Mouse (Mus musculus): ENCODE measurements around the gene Tmem199. TPM values are rescaled to one million over a fixed set of nuclear protein-coding genes. Genes with fewer than 3 reads are reported as not detected.

The Tmem199 gene
- polyA plus RNA-seq, 1 experiment from 2014 or later, result 86.7 TPM

GRCm38 (mm10) chr11:78467515-78467914, 44.5 kb downstream of the Tmem199 start:
- WGBS, result 88% methylated on average over 7 of the region's 7 CpGs
- Histone ChIP-seq H3K4me3 (no peak overlapping the region), H3K36me3 (no peaks in the 10 kb centered on the region; the same call in 1 of the 2 replicates), H3K4me2 (replicated peaks) (no peak overlapping the region), H3K27me3 (no peaks in the 10 kb centered on the region), H3K9ac (replicated peaks) (no peak overlapping the region), H3K9me3 (no peaks in the 10 kb centered on the region), H3K4me1 (peaks cover 17% of the 10 kb centered on the region), H3K27ac (replicated peaks) (no peak overlapping the region)
- no peak for ATAC-seq (replicated peaks)

- no peaks in the 10 kb centered on the region for H3K27me3 ChIP-seq
- peaks cover 17% of the 10 kb centered on the region for H3K4me1 ChIP-seq
- H3K9ac ChIP-seq (replicated peaks), result peak overlapping the region; percentile 72; the same call in 1 of the 2 replicates
- peak; percentile 29; the same call in 1 of the 2 replicates for ATAC-seq (replicated peaks)
- peak overlapping the region; percentile 72 for H3K4me3 ChIP-seq
- no peaks in the 10 kb centered on the region; the same call in 1 of the 2 replicates for H3K36me3 ChIP-seq
- H3K4me2 ChIP-seq (replicated peaks), result peak overlapping the region; percentile 82
- WGBS, result 43% methylated on average over 23 of the region's 23 CpGs
- H3K9me3 ChIP-seq, result no peaks in the 10 kb centered on the region
- peak overlapping the region; percentile 84 for H3K27ac ChIP-seq (replicated peaks)
These were observed 45.6 kb downstream of the Tmem199 start for GRCm38 (mm10) chr11:78466242-78466912.

DNA sequence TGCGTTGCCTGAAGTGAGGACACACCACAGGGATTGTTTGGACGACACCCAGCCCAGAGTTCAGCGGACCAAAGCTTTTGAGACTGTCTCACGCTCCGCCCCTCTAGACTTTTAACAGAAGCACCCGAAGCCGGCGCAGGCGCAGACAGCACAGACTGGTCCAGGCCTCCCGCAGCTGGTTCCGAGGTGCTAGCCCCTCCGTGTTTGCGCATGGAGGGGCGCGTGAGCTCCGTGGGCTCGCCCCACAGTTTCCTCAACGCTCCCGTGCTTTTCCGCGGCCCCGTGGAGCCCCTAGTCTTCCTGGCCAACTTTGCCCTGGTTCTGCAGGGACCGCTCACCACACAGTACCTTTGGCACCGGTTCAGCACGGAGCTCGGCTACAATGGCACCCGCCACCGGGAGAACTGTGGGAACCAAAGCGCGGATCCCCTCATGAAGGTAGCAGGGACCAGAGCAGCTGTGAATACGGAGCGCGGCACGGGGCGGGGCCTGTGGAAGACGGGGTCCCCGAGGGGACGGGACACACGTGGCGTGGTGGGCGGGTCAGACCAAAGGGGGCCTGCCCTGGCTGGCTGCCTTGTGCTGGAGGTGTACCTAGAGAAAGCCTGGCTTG, 46.3 kb downstream of the Tmem199 start, which contains the start of gene Slc46a1:
Slc46a1 (plus strand) TSS at position 130 of the 613 bp plus-strand sequence.
- WGBS, result under 1% methylated on average over 41 of the region's 41 CpGs
- no peaks in the 10 kb centered on the region for H3K9me3 ChIP-seq
- H3K4me3 ChIP-seq, result peak within 1 kb of the TSS; percentile 72
- peaks cover 17% of the 10 kb centered on the region for H3K4me1 ChIP-seq
- peak within 1 kb of the TSS; percentile 82 for H3K4me2 ChIP-seq (replicated peaks)
- H3K36me3 ChIP-seq, result no peaks in the 10 kb centered on the region
- peak within 1 kb of the TSS; percentile 72 for H3K9ac ChIP-seq (replicated peaks)
- peak within 1 kb of the TSS; percentile 84 for H3K27ac ChIP-seq (replicated peaks)
- ATAC-seq (replicated peaks), result peak; percentile 95
- H3K27me3 ChIP-seq, result no peaks in the 10 kb centered on the region

DNA sequence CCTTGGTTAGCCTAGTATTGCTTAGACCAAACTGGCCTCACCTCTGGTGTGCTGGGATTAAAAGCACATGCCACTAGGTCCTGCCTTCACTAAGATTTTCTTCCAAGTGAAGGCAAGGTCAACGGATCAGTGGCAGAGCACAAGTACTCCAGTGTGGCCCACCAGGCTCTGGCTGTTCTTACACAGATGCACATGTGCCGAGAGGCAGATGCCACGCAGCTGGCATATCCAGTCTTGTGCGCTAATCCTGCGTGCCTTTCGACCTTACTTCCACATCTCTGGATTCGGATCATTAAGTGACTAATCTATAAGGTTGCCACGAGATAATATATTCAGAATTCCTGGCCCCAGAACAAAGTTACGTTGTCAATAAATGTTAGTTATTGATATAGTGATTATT, 46.9 kb downstream of the Tmem199 start:
- Histone ChIP-seq H3K27ac (replicated peaks) (0 out of 2 replicates have a peak overlapping the region, but pooled peaks have one; percentile 84), H3K9me3 (no peaks in the 10 kb centered on the region), H3K27me3 (no peaks in the 10 kb centered on the region), H3K4me1 (peaks cover 17% of the 10 kb centered on the region), H3K9ac (replicated peaks) (no peak overlapping the region), H3K36me3 (no peaks in the 10 kb centered on the region), H3K4me2 (replicated peaks) (peak overlapping the region; percentile 82), H3K4me3 (peak overlapping the region; percentile 72)
- ATAC-seq (replicated peaks), result no peak
- WGBS, result 30% methylated on average over 9 of the region's 9 CpGs

- H3K9me3 ChIP-seq, result no peaks in the 10 kb centered on the region
- WGBS, result 66% methylated on average over 13 of the region's 13 CpGs
- H3K4me3 ChIP-seq, result no peak overlapping the region
- no peak overlapping the region for H3K27ac ChIP-seq (replicated peaks)
- no peak overlapping the region for H3K9ac ChIP-seq (replicated peaks)
- no peaks in the 10 kb centered on the region for H3K36me3 ChIP-seq
- no peak for ATAC-seq (replicated peaks)
- peaks cover 17% of the 10 kb centered on the region for H3K4me1 ChIP-seq
- H3K27me3 ChIP-seq, result no peaks in the 10 kb centered on the region
- no peak overlapping the region for H3K4me2 ChIP-seq (replicated peaks)
These were observed 48.5 kb downstream of the Tmem199 start for GRCm38 (mm10) chr11:78463286-78464036.

GRCm38 (mm10) chr11:78462669-78463068, 49.3 kb downstream of the Tmem199 start:
- no peak for ATAC-seq (replicated peaks)
- H3K4me1 ChIP-seq, result peaks cover 17% of the 10 kb centered on the region
- H3K36me3 ChIP-seq, result no peaks in the 10 kb centered on the region
- H3K9me3 ChIP-seq, result no peaks in the 10 kb centered on the region
- H3K27ac ChIP-seq (replicated peaks), result no peak overlapping the region
- no peak overlapping the region for H3K4me3 ChIP-seq
- H3K27me3 ChIP-seq, result no peaks in the 10 kb centered on the region
- 75% methylated on average over 5 of the region's 5 CpGs for WGBS
- H3K4me2 ChIP-seq (replicated peaks), result no peak overlapping the region
- H3K9ac ChIP-seq (replicated peaks), result no peak overlapping the region

DNA sequence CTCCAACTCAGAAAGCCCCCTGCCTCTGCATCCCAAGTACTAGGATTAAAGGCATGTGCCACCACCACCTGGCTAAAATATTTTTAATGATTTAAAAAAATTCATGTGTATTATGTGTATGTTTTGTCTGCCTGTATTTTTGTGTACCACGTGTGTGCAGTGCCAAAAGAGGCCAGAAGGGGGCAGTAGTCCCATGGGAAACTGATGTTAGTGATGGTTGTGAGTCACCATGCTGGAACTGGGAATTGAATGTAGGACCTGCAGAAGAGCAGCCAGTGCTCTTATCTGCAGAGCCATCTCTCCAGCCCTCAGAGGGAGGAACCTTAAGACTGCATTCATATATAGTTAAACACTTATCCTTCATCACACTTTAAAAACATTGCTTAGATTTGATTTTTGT, 50.1 kb downstream of the Tmem199 start:
- Histone ChIP-seq H3K4me1 (peaks cover 17% of the 10 kb centered on the region), H3K9ac (replicated peaks) (no peak overlapping the region), H3K4me3 (no peak overlapping the region), H3K9me3 (no peaks in the 10 kb centered on the region), H3K4me2 (replicated peaks) (no peak overlapping the region), H3K27ac (replicated peaks) (no peak overlapping the region), H3K27me3 (no peaks in the 10 kb centered on the region), H3K36me3 (no peaks in the 10 kb centered on the region)
- WGBS, result 76% methylated on average over 1 of the region's 1 CpGs
- no peak for ATAC-seq (replicated peaks)

DNA sequence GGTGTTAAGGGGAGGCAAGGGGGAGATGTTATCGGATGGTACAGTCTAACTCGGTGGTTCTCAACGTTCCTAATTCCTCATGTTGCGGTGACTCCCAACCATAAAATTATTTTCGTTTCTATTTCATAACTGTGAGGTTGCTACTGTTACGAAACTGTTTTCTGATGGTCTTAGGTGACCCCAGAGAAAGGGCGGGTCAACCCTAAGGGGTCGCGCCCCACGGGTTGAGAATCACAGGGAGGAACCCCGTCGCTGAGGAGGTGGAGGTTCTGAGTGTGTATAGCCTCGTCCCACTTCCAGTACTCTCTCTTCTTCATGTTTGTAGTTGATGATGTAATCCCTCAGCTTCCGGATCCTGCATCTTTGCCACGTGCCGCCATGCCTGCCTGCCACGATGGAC, 53.2 kb downstream of the Tmem199 start:
- ATAC-seq (replicated peaks), result no peak
- Histone ChIP-seq H3K27me3 (no peaks in the 10 kb centered on the region), H3K4me3 (no peak overlapping the region), H3K4me1 (no peaks in the 10 kb centered on the region), H3K27ac (replicated peaks) (no peak overlapping the region), H3K4me2 (replicated peaks) (no peak overlapping the region), H3K9ac (replicated peaks) (no peak overlapping the region), H3K9me3 (no peaks in the 10 kb centered on the region), H3K36me3 (no peaks in the 10 kb centered on the region)
- 86% methylated on average over 17 of the region's 17 CpGs for WGBS

Other genes with a start within 250 kb of the Tmem199 start
- gene BC030499, start 221.3 kb downstream of the Tmem199 start, polyA plus RNA-seq (2015; fragmentation: Nextera tagmentation; extraction: Ambion mirVana), result 0.17 and 0.27 TPM in 2 replicates
- gene Spag5, start 210.6 kb downstream of the Tmem199 start, polyA plus RNA-seq (2015; fragmentation: Nextera tagmentation; extraction: Ambion mirVana), result 23.2 and 26.1 TPM in 2 replicates
- 167 and 176 TPM in 2 replicates for gene Aldoc, start 189.2 kb downstream of the Tmem199 start, polyA plus RNA-seq (2015; fragmentation: Nextera tagmentation; extraction: Ambion mirVana)
- gene Pigs, start 183.8 kb downstream of the Tmem199 start, polyA plus RNA-seq (2015; fragmentation: Nextera tagmentation; extraction: Ambion mirVana), result 56.7 and 59.8 TPM in 2 replicates
- gene Unc119, start 168.7 kb downstream of the Tmem199 start, polyA plus RNA-seq (2015; fragmentation: Nextera tagmentation; extraction: Ambion mirVana), result 78.9 and 82.4 TPM in 2 replicates
- gene Foxn1, start 125.6 kb downstream of the Tmem199 start, polyA plus RNA-seq (2015; fragmentation: Nextera tagmentation; extraction: Ambion mirVana), result not detected in 2 replicates
- not detected in 2 replicates for gene Slc13a2, start 90.0 kb downstream of the Tmem199 start, polyA plus RNA-seq (2015; fragmentation: Nextera tagmentation; extraction: Ambion mirVana)
- 20.2 and 21.7 TPM in 2 replicates for gene Slc46a1, start 46.5 kb downstream of the Tmem199 start, polyA plus RNA-seq (2015; fragmentation: Nextera tagmentation; extraction: Ambion mirVana)
- 48.3 and 54.8 TPM in 2 replicates for gene Sarm1, start 14.4 kb downstream of the Tmem199 start, polyA plus RNA-seq (2015; fragmentation: Nextera tagmentation; extraction: Ambion mirVana)
- gene Vtn, start 13.1 kb downstream of the Tmem199 start, polyA plus RNA-seq (2015; fragmentation: Nextera tagmentation; extraction: Ambion mirVana), result 69.0 and 76.3 TPM in 2 replicates
- gene Sebox, start 8.7 kb downstream of the Tmem199 start, polyA plus RNA-seq (2015; fragmentation: Nextera tagmentation; extraction: Ambion mirVana), result 0.41 TPM in 1 of 2 replicates, not detected in the other
- 205 and 217 TPM in 2 replicates for gene Poldip2, start within 50 bp of the Tmem199 start, polyA plus RNA-seq (2015; fragmentation: Nextera tagmentation; extraction: Ambion mirVana)
- gene Tnfaip1, start 24.2 kb upstream of the Tmem199 start, polyA plus RNA-seq (2015; fragmentation: Nextera tagmentation; extraction: Ambion mirVana), result 66.8 and 67.1 TPM in 2 replicates
- 112 and 113 TPM in 2 replicates for gene Ift20, start 24.2 kb upstream of the Tmem199 start, polyA plus RNA-seq (2015; fragmentation: Nextera tagmentation; extraction: Ambion mirVana)
- gene Tmem97, start 38.6 kb upstream of the Tmem199 start, polyA plus RNA-seq (2015; fragmentation: Nextera tagmentation; extraction: Ambion mirVana), result 30.4 and 35.2 TPM in 2 replicates
- gene Nlk, start 185.2 kb upstream of the Tmem199 start, polyA plus RNA-seq (2015; fragmentation: Nextera tagmentation; extraction: Ambion mirVana), result 31.8 and 31.9 TPM in 2 replicates
- gene Ccnq, start 239.6 kb upstream of the Tmem199 start, polyA plus RNA-seq (2015; fragmentation: Nextera tagmentation; extraction: Ambion mirVana), result 36.4 and 40.4 TPM in 2 replicates